Mouse (Mus musculus): Measurements from ENCODE around the gene Ephx1.
"Not testable (repeated sequence)": the region's sequence is repeated elsewhere in the genome, so short reads cannot be mapped to it uniquely, and the experiment has no call there.

Ephx1 gene

DNA sequence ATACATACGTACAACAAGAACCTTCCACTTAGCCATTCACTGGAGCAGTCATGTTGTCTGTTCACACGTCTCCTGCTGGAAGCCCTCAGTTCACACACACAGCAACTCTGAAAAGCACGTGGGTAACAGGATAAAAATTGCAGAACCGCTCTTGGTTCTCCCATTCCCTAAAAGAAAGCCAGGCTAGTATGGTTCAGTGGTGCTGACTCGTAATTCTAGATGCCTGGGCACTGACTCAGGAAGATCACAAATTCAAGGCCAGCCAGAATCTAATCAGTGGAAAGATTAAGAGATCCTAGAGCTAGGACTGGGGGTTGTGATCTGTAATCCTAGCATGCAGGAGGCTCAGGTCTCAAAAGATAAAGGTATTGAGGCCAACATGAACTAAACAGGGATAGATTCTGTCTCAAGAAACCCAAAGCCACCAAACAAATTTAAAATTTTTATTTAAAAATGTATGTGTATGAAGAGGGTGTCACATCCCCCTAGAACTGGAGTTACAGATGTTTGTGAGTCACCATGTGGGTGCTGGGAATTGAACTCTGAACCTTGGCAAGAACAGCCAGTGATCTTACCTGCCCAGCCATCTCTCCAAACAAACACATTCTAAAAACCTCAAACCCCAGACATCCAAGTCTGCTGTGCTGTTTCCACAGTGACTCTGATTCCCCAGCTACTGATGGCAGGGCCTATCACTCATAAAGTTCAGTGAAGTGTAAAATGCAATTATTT, at the start of gene Ephx1:
Gene Ephx1 (minus strand): TSS at position 149 of the 732 bp plus-strand sequence.
- DNase-seq (ENCODE audit: low spot score in 2 of 2), result peak in 1 of 2 experiments; percentile 8

DNA sequence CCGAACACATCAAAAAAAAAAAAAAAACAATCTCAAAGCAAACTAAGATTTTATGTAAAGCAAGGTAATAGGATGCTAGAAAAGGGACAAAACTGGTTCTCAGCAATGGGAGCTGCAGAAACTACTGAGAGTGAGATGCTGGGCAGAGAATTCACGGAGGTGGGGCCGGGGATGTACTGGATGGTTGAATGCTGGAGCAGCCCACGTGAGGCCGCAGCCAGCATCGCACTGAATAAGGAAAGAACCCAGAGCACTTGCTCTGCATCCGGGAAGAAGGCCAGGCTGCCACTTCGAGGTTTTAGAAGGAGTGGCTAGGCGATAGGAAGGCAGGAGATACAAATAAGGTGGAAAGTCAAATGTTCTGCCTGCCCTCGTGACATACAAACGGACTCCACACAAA, 49.0 kb upstream of the Ephx1 start:
- no peak for DNase-seq (ENCODE audit: low spot score in 2 of 2)

DNA sequence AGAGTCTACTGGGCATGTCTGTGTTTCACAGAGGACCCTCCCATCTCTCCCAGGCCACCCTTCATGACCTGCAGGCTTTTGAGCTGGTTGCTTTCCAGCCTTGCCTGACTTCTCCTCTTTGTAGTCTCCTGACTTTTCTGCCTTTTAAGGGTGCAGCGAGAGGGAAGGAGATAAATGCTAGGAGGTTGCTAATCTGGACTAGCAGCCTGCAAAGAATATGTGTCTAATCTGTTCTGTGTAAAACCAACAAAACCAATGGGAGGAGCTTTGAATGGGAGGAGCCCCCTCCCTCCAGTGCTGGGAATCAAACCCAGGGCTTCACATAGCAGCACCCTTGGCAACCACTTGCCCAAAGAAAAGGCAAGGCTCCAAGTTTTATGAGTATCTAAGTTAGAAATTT, 47.6 kb upstream of the Ephx1 start:
- no peak for DNase-seq (ENCODE audit: low spot score in 2 of 2)

- DNase-seq (ENCODE audit: low spot score in 2 of 2), result no peak
Observed at GRCm38 (mm10) chr1:181064648-181065047, 43.9 kb upstream of the Ephx1 start.

- DNase-seq (ENCODE audit: low spot score in 2 of 2), result no peak
Observed at GRCm38 (mm10) chr1:181063991-181064390, 43.3 kb upstream of the Ephx1 start.

- no peak for DNase-seq (ENCODE audit: low spot score in 2 of 2)
Observed at GRCm38 (mm10) chr1:181061784-181062485, 41.2 kb upstream of the Ephx1 start.

DNA sequence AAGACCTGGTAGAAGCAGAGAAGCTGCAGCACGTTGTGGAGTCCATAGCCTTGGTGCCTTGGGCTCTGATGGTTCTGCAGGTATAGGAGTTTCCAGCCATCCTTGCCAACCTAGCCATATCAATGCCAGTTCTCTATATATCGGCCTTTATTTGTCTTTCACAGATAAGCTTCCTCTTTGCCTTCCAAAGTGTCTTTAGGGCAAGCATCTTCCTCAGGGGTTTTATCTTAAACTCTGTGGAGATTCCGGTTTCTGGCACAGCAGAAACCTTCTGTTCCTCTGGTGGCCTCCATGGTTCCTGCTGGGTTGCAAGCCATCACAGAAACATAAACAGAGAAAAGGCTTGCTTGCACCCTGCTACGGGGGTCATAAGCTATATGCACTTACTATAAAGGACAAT, 32.2 kb upstream of the Ephx1 start:
- DNase-seq (ENCODE audit: low spot score in 2 of 2), result no peak

GRCm38 (mm10) chr1:181050937-181051336, 30.2 kb upstream of the Ephx1 start, which contains the start of gene 9130409I23Rik:
Gene 9130409I23Rik, plus strand, starts transcription at chr1:181051237.
- DNase-seq (ENCODE audit: low spot score in 2 of 2), result no peak

DNA sequence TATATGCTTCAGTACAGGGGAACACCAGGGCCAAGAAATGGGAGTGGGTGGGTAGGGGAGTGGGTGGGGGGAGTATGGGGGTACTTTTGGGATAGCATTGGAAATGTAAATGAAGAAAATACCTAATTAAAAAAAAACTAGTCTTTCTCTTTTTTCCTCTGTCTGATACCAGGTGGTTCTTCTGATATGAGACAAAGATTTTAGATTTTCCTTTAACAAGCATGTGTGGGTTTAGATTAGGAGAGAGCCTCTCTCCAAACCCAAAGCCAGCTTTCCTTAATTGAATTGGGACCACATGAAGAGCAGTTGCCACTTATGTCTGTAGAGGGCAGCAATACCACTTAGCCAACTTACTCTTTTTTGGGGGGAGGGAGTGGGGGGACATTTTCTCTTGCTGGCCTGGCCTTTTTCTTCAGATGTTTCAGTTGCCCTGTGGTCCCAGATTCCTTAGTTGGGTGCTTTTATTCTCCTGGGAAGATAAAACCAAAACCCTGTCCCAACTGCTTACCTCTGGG, 28.7 kb upstream of the Ephx1 start:
- no peak for DNase-seq (ENCODE audit: low spot score in 2 of 2)

DNA sequence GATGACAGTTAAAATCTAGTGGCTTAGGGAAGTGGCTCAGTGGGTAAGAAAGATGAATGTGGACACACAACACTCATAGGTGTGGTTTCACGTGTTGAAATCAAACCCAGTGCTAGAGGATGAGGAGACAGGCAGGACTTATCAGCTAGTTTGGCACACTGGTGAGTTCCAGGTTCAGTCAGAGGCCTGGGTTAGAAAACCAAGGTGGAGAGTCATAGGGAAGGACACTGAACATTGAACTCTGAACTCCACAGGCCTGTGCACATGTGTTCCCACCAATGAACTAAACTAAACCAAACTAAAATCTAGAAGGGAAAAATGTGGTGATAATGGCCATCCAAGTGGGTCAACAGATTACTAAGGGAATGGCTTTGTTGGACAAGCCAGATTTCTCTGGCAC, 26.8 kb upstream of the Ephx1 start:
- no peak for DNase-seq (ENCODE audit: low spot score in 2 of 2)

GRCm38 (mm10) chr1:181039652-181040051, 18.9 kb upstream of the Ephx1 start:
- peak in 1 of 2 experiments; percentile 36 for DNase-seq (ENCODE audit: low spot score in 2 of 2)

- DNase-seq (ENCODE audit: low spot score in 2 of 2), result no peak
Observed at GRCm38 (mm10) chr1:181037623-181038022, 16.9 kb upstream of the Ephx1 start.

GRCm38 (mm10) chr1:181035015-181035778, 14.5 kb upstream of the Ephx1 start:
- not testable (repeated sequence) for DNase-seq (ENCODE audit: low spot score in 2 of 2)

DNA sequence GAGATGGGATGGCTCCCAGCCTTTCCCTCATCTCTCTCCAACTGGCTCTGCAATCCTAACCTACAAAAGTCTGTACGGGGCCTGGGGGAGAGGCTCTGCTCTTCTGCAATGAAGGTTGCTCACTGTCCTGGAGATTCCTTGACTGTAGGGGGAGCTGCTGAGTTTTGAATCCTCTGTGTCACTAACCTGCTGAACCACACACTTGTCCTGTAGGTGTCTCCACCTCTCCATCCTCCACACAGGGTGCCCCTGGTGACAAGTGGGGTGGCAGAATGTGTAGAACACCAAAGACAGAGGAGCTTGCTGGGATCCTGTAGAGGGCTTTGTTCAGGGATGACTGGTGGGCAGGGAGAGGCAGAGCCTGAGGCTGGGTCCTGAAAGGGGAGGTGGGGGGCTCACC, 1.6 kb upstream of the Ephx1 start:
- peak; percentile 45 to 80 for DNase-seq (ENCODE audit: low spot score in 2 of 2)

GRCm38 (mm10) chr1:181021488-181021865, 773 bp upstream of the Ephx1 start:
- peak in 1 of 2 experiments; percentile 7 for DNase-seq (ENCODE audit: low spot score in 2 of 2)

GRCm38 (mm10) chr1:181017890-181018420, 2.7 kb downstream of the Ephx1 start:
- DNase-seq (ENCODE audit: low spot score in 2 of 2), result peak in 1 of 2 experiments; percentile 12

GRCm38 (mm10) chr1:181017212-181017711, 3.4 kb downstream of the Ephx1 start:
- DNase-seq (ENCODE audit: low spot score in 2 of 2), result peak; percentile 60 to 85

DNA sequence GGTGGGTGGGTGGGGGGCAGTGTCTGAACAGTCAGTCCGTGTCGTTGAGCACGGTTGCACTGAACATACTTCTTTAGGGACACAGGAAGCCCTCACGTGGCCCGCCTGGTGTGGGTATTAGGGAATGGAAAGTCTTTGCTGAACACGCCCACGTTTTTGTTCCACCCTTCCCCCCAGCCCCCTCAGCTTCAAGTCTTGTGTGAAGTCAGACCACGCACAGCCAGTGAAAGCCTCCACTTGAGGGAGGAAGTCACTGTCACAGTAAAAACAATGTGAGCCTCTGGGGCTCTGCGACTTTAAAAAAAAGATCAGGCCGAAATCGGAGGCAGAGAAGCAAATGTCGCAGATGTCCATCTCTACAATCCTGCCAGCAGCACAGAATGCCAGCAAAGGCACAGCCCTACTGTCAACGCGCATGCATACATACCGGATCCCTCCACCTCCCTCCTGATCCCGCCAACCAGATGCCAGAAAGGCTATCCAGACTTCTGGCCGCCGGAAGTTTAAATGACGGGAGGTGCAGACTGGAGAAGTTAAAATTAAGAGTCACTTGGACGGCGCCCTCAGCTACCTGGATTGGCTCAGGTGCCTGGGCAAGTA, 4.1 kb downstream of the Ephx1 start:
- peak; percentile 19 to 66 for DNase-seq (ENCODE audit: low spot score in 2 of 2)

- DNase-seq (ENCODE audit: low spot score in 2 of 2), result no peak
Observed at GRCm38 (mm10) chr1:181016045-181016444, 4.7 kb downstream of the Ephx1 start.

DNA sequence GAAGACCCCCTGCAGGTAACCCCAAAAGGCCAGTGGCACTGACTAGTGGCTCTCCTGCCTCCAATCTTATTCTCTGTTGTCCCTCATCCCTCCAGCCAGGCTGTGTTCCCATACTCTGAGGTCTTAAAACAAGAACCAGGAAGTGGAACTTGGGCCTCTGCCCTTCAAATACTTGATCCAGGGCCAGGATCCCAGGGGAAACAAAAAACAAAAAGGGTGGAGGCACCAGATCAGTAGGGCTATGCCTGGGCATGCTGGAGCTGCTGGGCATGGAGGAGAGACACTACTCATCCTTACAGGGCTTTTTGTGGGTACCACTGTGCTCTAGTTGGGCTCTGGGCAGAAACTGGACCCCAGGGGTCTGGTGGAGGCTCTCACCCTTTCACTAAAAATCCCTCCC, 5.1 kb downstream of the Ephx1 start:
- peak in 1 of 2 experiments; percentile 13 for DNase-seq (ENCODE audit: low spot score in 2 of 2)

Measured in spleen, postnatal 10 days (tissue).